Mouse (Mus musculus) stomach, embryonic 15.5 days (tissue): ENCODE results near the gene Cracr2a. TPM values are rescaled to one million over a fixed set of nuclear protein-coding genes. Genes with fewer than 3 reads are reported as not detected.
"Not testable (repeated sequence)": the region's sequence is repeated elsewhere in the genome, so short reads cannot be mapped to it uniquely, and the experiment has no call there.

Experiments used
- ATAC-seq: fragments of 200-750 bp; cut with Nextera tagmentation; 2 replicates; pipeline ENCODE4 v1.8.0; 2017; ENCODE audit warnings: low read depth, moderate number of reproducible peaks, moderate TSS enrichment; ENCODE audit not compliant: insufficient read depth, low FRiP score
- H3K27ac ChIP-seq: fragments of 300-500 bp; sonication (generic); 2 replicates; pipeline ENCODE4 v1.5.1; 2015; ENCODE audit warnings: mild to moderate bottlenecking, inconsistent platforms
- H3K27me3 ChIP-seq: fragments of 300-500 bp; sonication (generic); replicated peaks from 2 replicates; pipeline ENCODE4 v1.6.1; 2015; ENCODE audit warnings: inconsistent platforms
- H3K36me3 ChIP-seq: fragments of 300-500 bp; sonication (generic); 2 replicates; pipeline ENCODE4 v1.6.1; 2015; ENCODE audit warnings: inconsistent platforms
- H3K4me1 ChIP-seq: fragments of 300-500 bp; sonication (generic); 2 replicates; pipeline ENCODE4 v1.6.1; 2015; ENCODE audit warnings: inconsistent platforms
- H3K4me2 ChIP-seq: fragments of 300-500 bp; sonication (generic); 2 replicates; pipeline ENCODE4 v1.6.1; 2015; ENCODE audit warnings: mild to moderate bottlenecking, inconsistent platforms
- H3K4me3 ChIP-seq: fragments of 300-500 bp; sonication (generic); replicated peaks from 2 replicates; pipeline ENCODE4 v1.5.1; 2015; ENCODE audit warnings: inconsistent platforms
- H3K9ac ChIP-seq: fragments of 300-500 bp; sonication (generic); 2 replicates; pipeline ENCODE4 v1.6.1; 2015; ENCODE audit warnings: inconsistent platforms
- H3K9me3 ChIP-seq: fragments of 300-500 bp; sonication (generic); 2 replicates; pipeline ENCODE4 v1.6.1; 2016; ENCODE audit warnings: inconsistent platforms
- WGBS: fragments of 180-500 bp; shearing (Covaris S2); methylation state at CpG from one replicate; pipeline ENCODE4 v1.1.7; 2015; 5-methylcytosine and 5-hydroxymethylcytosine counted together
- polyA plus RNA-seq: library from polyadenylated mRNA; unstranded; fragments of >200 nt; fragmentation: Nextera tagmentation; extraction: Ambion mirVana; gene quantifications from 2 replicates; pipeline ENCODE4 v1.2.1, GENCODE M21; 2015

The Cracr2a gene
- polyA plus RNA-seq: 2.4 and 2.8 TPM in 2 replicates

- Histone ChIP-seq H3K4me1 (no peaks in the 10 kb centered on the region), H3K27ac (peak within 1 kb of the TSS; percentile 65), H3K4me2 (peak within 1 kb of the TSS; percentile 89), H3K4me3 (peak within 1 kb of the TSS; percentile 51), H3K9ac (peak within 1 kb of the TSS; percentile 40; the same call in 1 of the 2 replicates), H3K27me3 (no peaks in the 10 kb centered on the region), H3K9me3 (no peaks in the 10 kb centered on the region), H3K36me3 (no peaks in the 10 kb centered on the region)
- WGBS: 0% methylated on average over 22 of the region's 22 CpGs
- ATAC-seq: peak; percentile 88
Measured at GRCm38 (mm10) chr6:127561231-127562020, at the start of gene Cracr2a. Cracr2a (plus strand) TSS chr6:127561338.

- not testable (repeated sequence) for H3K9me3 ChIP-seq, H3K27ac ChIP-seq, ATAC-seq, H3K9ac ChIP-seq, H3K4me3 ChIP-seq, H3K4me2 ChIP-seq, H3K36me3 ChIP-seq, H3K4me1 ChIP-seq, H3K27me3 ChIP-seq
- 90% methylated on average over 7 of the region's 12 CpGs for WGBS
Measured at GRCm38 (mm10) chr6:127513776-127514175, 47.4 kb upstream of the Cracr2a start.

GRCm38 (mm10) chr6:127521176-127521575 is 40.0 kb upstream of the Cracr2a start:
- Histone ChIP-seq H3K4me1 (no peaks in the 10 kb centered on the region), H3K4me3 (no peak overlapping the region), H3K9ac (no peak overlapping the region), H3K27ac (no peak overlapping the region), H3K9me3 (no peaks in the 10 kb centered on the region), H3K27me3 (no peaks in the 10 kb centered on the region), H3K36me3 (no peaks in the 10 kb centered on the region), H3K4me2 (no peak overlapping the region)
- ATAC-seq: no peak
- whole genome bisulfite sequencing: 70% methylated on average over 8 of the region's 8 CpGs

GRCm38 (mm10) chr6:127522326-127522725 is 38.8 kb upstream of the Cracr2a start:
- ATAC-seq: no peak
- H3K9ac ChIP-seq: no peak overlapping the region
- no peak overlapping the region for H3K27ac ChIP-seq
- no peak overlapping the region for H3K4me2 ChIP-seq
- no peak overlapping the region for H3K4me3 ChIP-seq
- H3K4me1 ChIP-seq: no peaks in the 10 kb centered on the region
- H3K36me3 ChIP-seq: no peaks in the 10 kb centered on the region
- H3K9me3 ChIP-seq: no peaks in the 10 kb centered on the region
- WGBS: 33% methylated on average over 9 of the region's 9 CpGs
- H3K27me3 ChIP-seq: no peaks in the 10 kb centered on the region

- Histone ChIP-seq H3K4me2 (no peak overlapping the region), H3K4me1 (no peaks in the 10 kb centered on the region), H3K9ac (no peak overlapping the region), H3K4me3 (no peak overlapping the region), H3K27me3 (no peaks in the 10 kb centered on the region), H3K36me3 (no peaks in the 10 kb centered on the region), H3K9me3 (no peaks in the 10 kb centered on the region), H3K27ac (no peak overlapping the region)
- WGBS: 28% methylated on average over 8 of the region's 8 CpGs
- ATAC-seq: no peak
Measured at GRCm38 (mm10) chr6:127524442-127524841, 36.7 kb upstream of the Cracr2a start.

DNA sequence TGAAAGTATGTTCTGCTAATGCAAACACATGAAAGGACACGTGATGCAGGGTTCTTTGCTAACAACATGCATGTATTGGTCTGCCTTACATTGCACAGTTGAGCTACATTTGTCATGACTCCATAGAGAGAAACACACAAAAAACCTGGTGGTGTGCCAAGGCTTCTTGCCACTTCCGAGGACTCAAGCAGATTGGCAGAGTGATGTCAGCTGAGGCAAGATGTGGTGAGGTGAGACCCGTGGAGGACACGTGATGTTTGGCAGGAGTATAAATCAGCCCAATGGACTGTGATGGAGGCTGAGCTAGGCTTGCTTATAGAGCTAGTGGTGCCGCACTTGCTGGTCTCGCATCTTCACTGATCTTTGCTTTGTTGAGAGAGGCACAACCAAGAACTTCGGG is 32.5 kb upstream of the Cracr2a start:
- Histone ChIP-seq H3K4me3 (no peak overlapping the region), H3K9ac (no peak overlapping the region), H3K4me2 (no peak overlapping the region), H3K27ac (no peak overlapping the region), H3K9me3 (no peaks in the 10 kb centered on the region), H3K36me3 (no peaks in the 10 kb centered on the region), H3K27me3 (no peaks in the 10 kb centered on the region), H3K4me1 (no peaks in the 10 kb centered on the region)
- 85% methylated on average over 7 of the region's 7 CpGs for WGBS
- no peak for ATAC-seq

- H3K27ac ChIP-seq: no peak overlapping the region
- 61% methylated on average over 2 of the region's 2 CpGs for WGBS
- H3K4me2 ChIP-seq: no peak overlapping the region
- no peak overlapping the region for H3K9ac ChIP-seq
- no peaks in the 10 kb centered on the region for H3K27me3 ChIP-seq
- no peaks in the 10 kb centered on the region for H3K36me3 ChIP-seq
- no peaks in the 10 kb centered on the region for H3K9me3 ChIP-seq
- no peaks in the 10 kb centered on the region for H3K4me1 ChIP-seq
- H3K4me3 ChIP-seq: no peak overlapping the region
- no peak for ATAC-seq
Measured at GRCm38 (mm10) chr6:127529451-127529850, 31.7 kb upstream of the Cracr2a start.

- Histone ChIP-seq H3K9me3 (no peaks in the 10 kb centered on the region), H3K27ac (no peak overlapping the region), H3K36me3 (no peaks in the 10 kb centered on the region), H3K4me3 (no peak overlapping the region), H3K9ac (no peak overlapping the region), H3K27me3 (no peaks in the 10 kb centered on the region), H3K4me2 (no peak overlapping the region), H3K4me1 (no peaks in the 10 kb centered on the region)
- ATAC-seq: no peak
- 39% methylated on average over 3 of the region's 3 CpGs for WGBS
Measured at GRCm38 (mm10) chr6:127530206-127530605, 30.9 kb upstream of the Cracr2a start.

DNA sequence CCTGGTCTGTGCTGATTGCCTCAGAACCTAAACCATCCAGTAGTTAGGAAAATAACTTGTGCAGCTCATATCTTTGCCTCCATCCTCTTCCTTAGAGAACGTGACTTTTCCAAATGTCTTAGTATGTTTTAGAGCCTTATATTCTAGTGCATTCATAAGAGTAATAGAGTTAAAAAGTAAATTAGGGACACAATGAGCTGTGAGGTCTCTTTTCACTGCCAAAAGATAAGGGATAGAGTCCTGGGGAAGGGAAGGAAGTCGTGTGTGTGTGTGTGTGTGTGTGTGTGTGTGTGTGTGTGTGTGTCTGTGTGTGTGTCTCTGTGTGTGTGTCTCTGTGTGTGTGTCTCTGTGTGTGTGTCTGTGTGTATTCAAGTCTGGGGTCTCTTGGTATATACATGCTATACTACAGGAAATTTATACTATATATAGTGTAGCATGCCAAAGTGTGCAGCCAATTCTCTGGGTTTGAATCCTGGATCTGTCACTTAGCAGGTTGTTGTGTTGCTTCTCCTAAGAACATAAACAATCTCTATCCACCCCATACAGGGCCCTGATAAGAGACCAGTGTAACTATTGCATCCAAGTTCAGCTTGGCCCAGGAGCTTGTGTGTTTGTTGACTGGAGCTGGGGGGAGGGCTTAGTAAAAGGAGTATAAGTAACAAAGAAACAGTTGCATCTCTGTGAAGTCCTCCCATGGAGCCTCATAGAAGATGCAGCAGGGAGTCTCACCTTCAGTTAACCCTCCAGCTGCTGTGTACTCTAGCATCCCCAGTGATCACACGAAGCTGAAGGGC is 29.5 kb upstream of the Cracr2a start:
- Histone ChIP-seq H3K36me3 (no peaks in the 10 kb centered on the region), H3K9ac (no peak overlapping the region), H3K27ac (no peak overlapping the region), H3K4me3 (no peak overlapping the region), H3K4me1 (no peaks in the 10 kb centered on the region), H3K4me2 (no peak overlapping the region), H3K9me3 (no peaks in the 10 kb centered on the region), H3K27me3 (no peaks in the 10 kb centered on the region)
- no peak for ATAC-seq
- 44% methylated on average over 3 of the region's 3 CpGs for WGBS

DNA sequence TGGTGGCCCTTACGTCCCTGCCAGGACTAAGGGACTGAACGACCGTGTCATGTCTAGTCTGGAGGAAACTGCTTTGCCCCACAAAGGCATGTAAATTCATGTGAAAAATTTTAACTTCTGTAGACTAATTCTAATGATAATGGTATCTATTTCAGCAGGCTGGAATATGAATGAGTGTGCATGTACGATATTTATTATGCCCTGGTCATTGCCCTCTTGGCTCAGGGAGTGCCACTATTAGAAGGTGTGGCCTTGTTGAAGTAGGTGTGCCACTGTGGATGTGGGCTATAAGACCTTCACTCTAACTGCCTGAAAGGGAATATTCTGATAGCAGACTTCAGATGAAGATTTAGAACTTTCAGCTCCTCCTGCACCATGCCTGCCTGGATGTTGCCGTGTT is 28.8 kb upstream of the Cracr2a start:
- no peak overlapping the region for H3K27ac ChIP-seq
- WGBS: 83% methylated on average over 5 of the region's 5 CpGs

DNA sequence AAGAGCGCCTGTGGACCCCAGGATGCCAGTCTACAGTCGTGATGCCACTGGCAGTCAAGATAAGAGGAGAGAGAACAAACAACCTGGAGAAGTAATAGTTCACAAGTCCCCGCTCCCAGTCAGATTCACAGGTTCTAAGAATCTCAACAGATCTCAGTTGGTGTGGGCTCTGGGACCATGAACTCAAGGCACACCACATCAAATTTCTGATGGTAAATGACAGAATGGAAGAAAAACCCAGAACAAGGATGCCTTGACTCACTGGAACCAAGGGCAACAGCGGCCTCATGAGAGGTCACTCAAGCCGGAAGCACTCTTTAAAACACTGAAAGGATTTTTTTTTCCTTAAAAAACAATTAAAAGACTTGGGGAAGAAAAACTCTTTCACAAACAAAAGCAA is 27.4 kb upstream of the Cracr2a start:
- H3K36me3 ChIP-seq: no peaks in the 10 kb centered on the region
- H3K4me3 ChIP-seq: no peak overlapping the region
- no peak overlapping the region for H3K9ac ChIP-seq
- no peak overlapping the region for H3K27ac ChIP-seq
- no peak for ATAC-seq
- no peak overlapping the region for H3K4me2 ChIP-seq
- no peaks in the 10 kb centered on the region for H3K4me1 ChIP-seq
- no peaks in the 10 kb centered on the region for H3K9me3 ChIP-seq
- H3K27me3 ChIP-seq: no peaks in the 10 kb centered on the region
- 74% methylated on average over 5 of the region's 5 CpGs for WGBS

More for the DNA sequence above, 28.8 kb upstream of the Cracr2a start:
- no peaks in the 10 kb centered on the region for H3K36me3 ChIP-seq
- no peaks in the 10 kb centered on the region for H3K4me1 ChIP-seq
- no peaks in the 10 kb centered on the region for H3K9me3 ChIP-seq
- ATAC-seq: no peak
- no peak overlapping the region for H3K4me2 ChIP-seq
- H3K4me3 ChIP-seq: no peak overlapping the region
- no peak overlapping the region for H3K9ac ChIP-seq
- H3K27me3 ChIP-seq: no peaks in the 10 kb centered on the region

GRCm38 (mm10) chr6:127537035-127537434 is 24.1 kb upstream of the Cracr2a start:
- peaks cover 5% of the 10 kb centered on the region; the same call in 1 of the 2 replicates for H3K27me3 ChIP-seq
- no peak overlapping the region for H3K9ac ChIP-seq
- WGBS: 71% methylated on average over 7 of the region's 7 CpGs
- ATAC-seq: no peak
- H3K4me1 ChIP-seq: no peaks in the 10 kb centered on the region
- H3K4me3 ChIP-seq: no peak overlapping the region
- H3K36me3 ChIP-seq: no peaks in the 10 kb centered on the region
- H3K4me2 ChIP-seq: no peak overlapping the region
- H3K27ac ChIP-seq: no peak overlapping the region
- no peaks in the 10 kb centered on the region for H3K9me3 ChIP-seq
